Mouse (Mus musculus): ENCODE data around the gene Ddx18. TPM values are rescaled to one million over a fixed set of nuclear protein-coding genes. Genes with fewer than 3 reads are reported as not detected.

Gene Ddx18
- polyA plus RNA-seq (2021; fragmentation: Nextera tagmentation), result 29.9 and 31.6 TPM in 2 replicates
- long read RNA-seq, experiment 1, transcript Ddx18-201 (13 exons, 2,258 nt), result major isoform, 26 of 32 reads
- long read RNA-seq, experiment 1, partial matches to known transcripts, result 2 of 32 reads
- long read RNA-seq, experiment 1, other reads (novel, unspliced or antisense), result 4 of 32 reads
- long read RNA-seq, experiment 2, transcript Ddx18-201 (13 exons, 2,258 nt), result major isoform, 6 of 39 reads
- long read RNA-seq, experiment 2, partial matches to known transcripts, result 29 of 39 reads
- long read RNA-seq, experiment 2, other reads (novel, unspliced or antisense), result 4 of 39 reads

GRCm38 (mm10) chr1:121567521-121568489 lies at the start of gene Ddx18:
Gene Ddx18, minus strand, starts transcription at chr1:121567989.

GRCm38 (mm10) chr1:121528399-121528720 lies 39.4 kb downstream of the Ddx18 start, which contains the start of gene Htr5b:
Gene Htr5b, minus strand, starts transcription at chr1:121528465.

Other genes with a start within 250 kb of the Ddx18 start
- 28.4 and 46.7 TPM in 2 replicates for gene Insig2, start 235.4 kb downstream of the Ddx18 start, polyA plus RNA-seq (2021; fragmentation: Nextera tagmentation)
- gene Ccdc93, start 136.9 kb downstream of the Ddx18 start, polyA plus RNA-seq (2021; fragmentation: Nextera tagmentation), result 2.7 and 3.2 TPM in 2 replicates
- gene Htr5b, start 39.5 kb downstream of the Ddx18 start, polyA plus RNA-seq (2021; fragmentation: Nextera tagmentation), result 1.1 and 1.5 TPM in 2 replicates